Mouse (Mus musculus): Measurements from ENCODE around the gene Ptgs1. TPM values are rescaled to one million over a fixed set of nuclear protein-coding genes. Genes with fewer than 3 reads are reported as not detected.

Ptgs1 gene
- total RNA-seq, 2 experiments from 2014 or later, result 16.0 to 16.2 TPM

GRCm38 (mm10) chr2:36211785-36212184, 18.4 kb upstream of the Ptgs1 start:
- intact Hi-C loops (cut with DNase I), result loop anchor here (5.0 to 10.0 kb wide), 3 partner anchors 74 to 1123 kb away; partner anchors contain the start of genes Mrrf and Rbm18
- DNase-seq (ENCODE audit: low spot score in 2 of 2), result no peak

DNA sequence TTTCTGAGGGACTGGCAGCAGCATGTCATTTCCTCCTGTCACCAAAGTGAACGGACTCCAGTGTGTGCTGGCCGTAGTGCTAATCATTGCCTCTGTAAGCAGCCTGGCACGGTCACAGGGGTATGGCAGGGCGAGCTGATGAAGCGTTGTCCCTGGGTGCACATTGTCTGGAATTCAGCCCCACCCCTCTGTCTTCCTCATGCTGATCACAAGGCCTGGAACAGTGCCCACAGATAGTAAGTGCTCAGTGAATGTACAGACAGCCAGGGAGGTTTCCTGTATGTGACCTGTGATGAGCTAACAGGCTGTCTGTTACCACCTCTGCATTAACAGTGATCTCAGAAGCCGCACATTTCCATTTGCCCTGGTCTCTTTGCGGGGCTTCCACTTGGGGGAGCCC, 17.1 kb upstream of the Ptgs1 start:
- intact Hi-C loops (cut with DNase I), result loop anchor here (5.0 to 10.0 kb wide), 3 partner anchors 76 to 1122 kb away; partner anchors contain the start of genes Mrrf and Rbm18
- DNase-seq (ENCODE audit: low spot score in 2 of 2), result no peak

- peak; percentile 90 to 93 for DNase-seq (ENCODE audit: low spot score in 2 of 2)
- intact Hi-C loops (cut with DNase I), result loop anchor here (1.0 to 10.0 kb wide), 5 partner anchors 61 to 1121 kb away; partner anchors contain the start of genes Mrrf and Rbm18
These were observed 16.2 kb upstream of the Ptgs1 start for GRCm38 (mm10) chr2:36214023-36214422.

DNA sequence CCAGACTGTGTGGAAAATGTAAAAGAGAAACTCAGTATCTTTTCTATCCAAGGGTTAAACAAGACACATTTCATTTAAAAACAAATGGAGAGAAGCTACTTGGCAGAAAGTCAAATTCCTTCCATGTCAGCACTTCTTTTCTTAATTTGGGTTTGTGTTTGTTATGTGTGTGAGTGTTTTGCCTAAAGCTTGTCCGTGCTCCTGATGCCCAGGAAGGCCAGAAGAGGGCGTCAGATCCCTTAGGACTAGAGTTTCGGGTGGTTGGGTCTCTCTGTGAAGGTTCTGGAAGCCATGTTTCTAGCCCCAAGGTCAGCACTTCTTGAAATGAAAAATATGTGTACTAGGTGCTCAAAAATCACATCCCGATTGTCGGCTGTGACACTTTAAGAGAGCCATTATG, 15.8 kb upstream of the Ptgs1 start:
- DNase-seq (ENCODE audit: low spot score in 2 of 2), result peak in 1 of 2 experiments; percentile 50
- intact Hi-C loops (cut with DNase I), result loop anchor here (1.0 to 10.0 kb wide), 5 partner anchors 61 to 1120 kb away; partner anchors contain the start of genes Mrrf and Rbm18

GRCm38 (mm10) chr2:36215203-36215739, 15.0 kb upstream of the Ptgs1 start:
- intact Hi-C loops (cut with DNase I), result loop anchor here (10.0 kb wide), 2 partner anchors 680 to 1120 kb away; no protein-coding TSS in a partner anchor
- DNase-seq (ENCODE audit: low spot score in 2 of 2), result no peak

DNA sequence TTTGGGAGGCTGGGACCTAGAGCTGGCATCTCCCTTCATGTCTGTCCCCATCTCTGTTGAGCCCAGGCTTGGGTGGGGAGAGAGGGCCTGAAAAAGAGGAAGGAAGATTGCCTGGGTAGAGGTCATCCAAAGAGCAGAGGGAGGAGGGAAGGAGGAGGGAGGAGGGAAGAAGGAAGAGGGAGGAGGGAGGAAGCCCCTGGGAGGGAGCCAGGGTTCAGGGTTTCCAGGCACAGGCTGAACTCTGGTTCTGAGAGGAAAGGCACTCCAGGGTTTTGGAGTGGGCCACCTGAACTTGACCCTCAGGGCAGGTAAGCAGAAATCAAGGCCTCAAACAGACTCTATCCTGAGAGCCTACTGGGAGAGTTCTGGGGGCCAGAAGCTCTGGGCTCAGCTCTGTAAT, 13.7 kb upstream of the Ptgs1 start:
- no peak for DNase-seq (ENCODE audit: low spot score in 2 of 2)
- intact Hi-C loops (cut with DNase I), result loop anchor here (10.0 kb wide), 2 partner anchors 682 to 1118 kb away; no protein-coding TSS in a partner anchor

GRCm38 (mm10) chr2:36216953-36217573, 13.2 kb upstream of the Ptgs1 start:
- no peak for DNase-seq (ENCODE audit: low spot score in 2 of 2)
- intact Hi-C loops (cut with DNase I), result loop anchor here (10.0 kb wide), 2 partner anchors 682 to 1118 kb away; no protein-coding TSS in a partner anchor

DNA sequence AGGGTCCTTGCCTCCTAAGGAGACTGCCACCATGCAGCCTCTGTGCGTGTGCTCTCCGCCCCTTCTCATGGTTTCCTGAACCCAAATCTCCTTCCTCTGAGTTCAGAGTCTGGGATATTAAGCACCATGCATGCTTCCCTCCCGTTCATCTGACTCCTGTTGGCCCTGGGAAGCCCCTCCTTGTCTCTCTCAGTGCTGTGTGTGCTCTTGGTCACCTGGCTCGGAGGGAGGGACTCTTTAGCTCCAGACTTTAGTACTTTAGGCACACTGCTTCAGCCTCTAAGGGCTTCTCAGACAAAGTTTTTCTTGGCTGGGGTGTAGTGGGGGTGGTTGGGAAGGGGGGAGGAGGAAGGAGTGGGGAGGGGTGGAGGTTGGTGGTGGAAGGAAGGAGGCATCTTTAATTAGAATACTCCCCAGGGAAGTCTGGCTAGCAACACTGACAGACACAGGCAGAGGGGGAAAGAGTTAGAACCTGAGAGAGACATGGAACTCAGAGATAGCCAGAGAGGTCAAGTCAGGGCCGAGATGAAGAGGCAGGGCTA, 12.5 kb upstream of the Ptgs1 start:
- intact Hi-C loops (cut with DNase I), result loop anchor here (10.0 kb wide), 2 partner anchors 683 to 1117 kb away; no protein-coding TSS in a partner anchor
- DNase-seq (ENCODE audit: low spot score in 2 of 2), result no peak

DNA sequence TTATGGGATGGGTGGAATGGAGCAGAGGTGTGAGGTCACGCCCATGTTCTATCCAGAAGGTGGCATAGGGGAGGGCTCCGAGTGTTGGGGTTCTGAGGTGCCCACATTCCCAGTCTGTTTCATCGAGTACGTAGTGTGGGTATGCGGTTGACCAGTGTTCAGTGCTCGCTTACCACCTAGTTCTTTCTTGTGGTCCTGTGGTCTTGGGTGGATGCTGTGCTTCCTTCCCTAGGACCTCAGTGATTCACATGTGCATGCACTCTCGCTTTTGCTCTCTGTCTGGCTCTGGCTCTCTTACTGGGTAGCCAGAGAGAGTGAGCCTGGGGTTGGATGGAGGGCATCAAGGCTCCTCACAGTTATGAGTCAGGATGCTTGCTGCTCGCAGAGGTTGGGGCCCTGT, 10.1 kb upstream of the Ptgs1 start:
- intact Hi-C loops (cut with DNase I), result no loop called here
- no peak for DNase-seq (ENCODE audit: low spot score in 2 of 2)

GRCm38 (mm10) chr2:36220891-36221290, 9.3 kb upstream of the Ptgs1 start:
- DNase-seq (ENCODE audit: low spot score in 2 of 2), result no peak
- intact Hi-C loops (cut with DNase I), result no loop called here

- DNase-seq (ENCODE audit: low spot score in 2 of 2), result no peak
- intact Hi-C loops (cut with DNase I), result no loop called here
These were observed 7.9 kb upstream of the Ptgs1 start for GRCm38 (mm10) chr2:36222168-36222848.

DNA sequence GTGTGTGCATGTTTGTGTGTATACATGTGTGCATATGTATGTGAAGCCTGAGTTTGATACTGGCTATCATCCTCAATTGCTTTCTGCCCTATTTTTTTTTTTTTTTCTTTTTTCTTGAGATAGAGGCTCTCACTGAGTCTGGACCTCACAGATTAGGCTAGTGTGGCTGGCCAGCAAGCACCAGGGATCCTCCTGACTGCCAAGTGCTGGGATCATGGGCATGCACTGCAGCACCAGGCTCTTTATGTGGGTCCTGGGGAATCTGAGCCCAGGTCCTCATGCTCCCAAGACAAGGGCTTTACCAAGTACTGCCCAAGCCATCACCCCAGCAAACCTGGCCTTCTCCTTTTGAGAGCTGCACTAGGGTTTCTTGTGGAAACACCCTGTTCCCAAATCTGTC, 6.8 kb upstream of the Ptgs1 start:
- DNase-seq (ENCODE audit: low spot score in 2 of 2), result no peak
- intact Hi-C loops (cut with DNase I), result no loop called here

- intact Hi-C loops (cut with DNase I), result no loop called here
These were observed 6.1 kb upstream of the Ptgs1 start for GRCm38 (mm10) chr2:36224153-36224552.

GRCm38 (mm10) chr2:36224599-36224998, 5.6 kb upstream of the Ptgs1 start:
- intact Hi-C loops (cut with DNase I), result no loop called here
- DNase-seq (ENCODE audit: low spot score in 2 of 2), result no peak

More at GRCm38 (mm10) chr2:36224153-36224552, 6.1 kb upstream of the Ptgs1 start:
- no peak for DNase-seq (ENCODE audit: low spot score in 2 of 2)

- DNase-seq (ENCODE audit: low spot score in 2 of 2), result no peak
- intact Hi-C loops (cut with DNase I), result no loop called here
These were observed 741 bp downstream of the Ptgs1 start for GRCm38 (mm10) chr2:36230967-36231366.

- intact Hi-C loops (cut with DNase I), result no loop called here
- DNase-seq (ENCODE audit: low spot score in 2 of 2), result no peak
These were observed 4.5 kb downstream of the Ptgs1 start for GRCm38 (mm10) chr2:36234526-36235368.

GRCm38 (mm10) chr2:36235917-36236316, 5.7 kb downstream of the Ptgs1 start:
- intact Hi-C loops (cut with DNase I), result no loop called here
- DNase-seq (ENCODE audit: low spot score in 2 of 2), result no peak

DNA sequence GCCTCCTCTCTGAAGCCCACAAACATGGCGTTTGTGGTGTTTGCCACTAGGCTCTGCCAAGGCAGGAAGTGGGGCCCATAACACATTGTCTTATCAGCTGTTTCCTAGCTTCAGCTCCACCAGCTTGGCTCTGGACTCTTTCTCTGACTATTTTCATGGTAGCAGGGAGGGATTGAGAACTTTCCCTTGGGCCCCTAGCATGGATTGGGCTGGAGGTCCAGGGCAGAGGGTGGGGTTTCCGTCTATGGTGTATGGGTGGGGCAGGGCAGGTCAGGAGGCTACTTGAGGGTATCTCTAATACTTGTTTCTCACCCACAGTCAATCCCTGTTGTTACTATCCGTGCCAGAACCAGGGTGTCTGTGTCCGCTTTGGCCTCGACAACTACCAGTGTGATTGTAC, 6.7 kb downstream of the Ptgs1 start:
- no peak for DNase-seq (ENCODE audit: low spot score in 2 of 2)
- intact Hi-C loops (cut with DNase I), result no loop called here

GRCm38 (mm10) chr2:36237557-36237956, 7.3 kb downstream of the Ptgs1 start:
- DNase-seq (ENCODE audit: low spot score in 2 of 2), result no peak
- intact Hi-C loops (cut with DNase I), result no loop called here
